Mouse (Mus musculus) heart, postnatal 0 days (tissue): ENCODE results near the gene Eng. TPM values are rescaled to one million over a fixed set of nuclear protein-coding genes. Genes with fewer than 3 reads are reported as not detected.

Experiments used
- ATAC-seq: fragments of 200-750 bp; cut with Nextera tagmentation; 2 replicates; pipeline ENCODE4 v1.8.0; 2017; ENCODE audit warnings: low read depth, moderate number of reproducible peaks, moderate library complexity; ENCODE audit not compliant: insufficient read depth
- DNase-seq: peaks from one replicate; pipeline ENCODE4 v3.0.0-alpha.2; 2016; ENCODE audit warnings: low spot score
- H3K27ac ChIP-seq: fragments of 300-500 bp; sonication (generic); 2 replicates; pipeline ENCODE4 v1.5.1; 2014; ENCODE audit warnings: low read depth, mild to moderate bottlenecking
- H3K27me3 ChIP-seq: fragments of 300-500 bp; sonication (generic); 2 replicates; pipeline ENCODE4 v1.6.1; 2014; ENCODE audit warnings: low read length, mixed read lengths; ENCODE audit not compliant: control insufficient read depth, insufficient read depth
- H3K36me3 ChIP-seq: fragments of 300-500 bp; sonication (generic); replicated peaks from 2 replicates; pipeline ENCODE4 v1.6.1; 2014; ENCODE audit warnings: low read length, mixed read lengths; ENCODE audit not compliant: control insufficient read depth, insufficient read depth
- H3K4me1 ChIP-seq: fragments of 300-500 bp; sonication (generic); 2 replicates; pipeline ENCODE4 v1.6.1; 2014; ENCODE audit warnings: antibody characterized with exemption; ENCODE audit not compliant: control insufficient read depth, insufficient read depth
- H3K4me2 ChIP-seq: fragments of 300-500 bp; sonication (generic); 2 replicates; pipeline ENCODE4 v1.6.1; 2014; ENCODE audit warnings: low read depth, mild to moderate bottlenecking, low read length, moderate library complexity
- H3K4me3 ChIP-seq: fragments of 300-500 bp; sonication (generic); 2 replicates; pipeline ENCODE4 v1.5.1; 2014; ENCODE audit warnings: low read depth, low read length
- H3K9ac ChIP-seq: fragments of 300-500 bp; sonication (generic); replicated peaks from 2 replicates; pipeline ENCODE4 v1.6.1; 2014; ENCODE audit warnings: low read depth, low read length, mixed read lengths
- H3K9me3 ChIP-seq: fragments of 300-500 bp; sonication (generic); replicated peaks from 2 replicates; pipeline ENCODE4 v1.6.1; 2016; ENCODE audit warnings: low read length; ENCODE audit not compliant: control insufficient read depth
- CTCF ChIP-seq: IDR thresholded peaks from 2 replicates; pipeline ENCODE4 v1.5.1; 2016; ENCODE audit warnings: antibody characterized with exemption, control low read depth, low read depth
- EP300 ChIP-seq: IDR thresholded peaks from 2 replicates; pipeline ENCODE4 v1.6.1; 2016; ENCODE audit warnings: antibody characterized with exemption, low read depth
- WGBS: fragments of 180-500 bp; shearing (Covaris S2); extraction: QIAGEN DNeasy Blood & Tissue Kit; methylation state at CpG from one replicate; pipeline ENCODE4 v1.1.7; 2014; 5-methylcytosine and 5-hydroxymethylcytosine counted together
- polyA plus RNA-seq: library from polyadenylated mRNA; unstranded; fragments of >200 nt; fragmentation: Nextera tagmentation; extraction: Ambion mirVana; gene quantifications from 2 replicates; pipeline ENCODE4 v1.2.1, GENCODE M21; 2015
- total RNA-seq: library from RNA; depleted of rRNA; stranded (reverse); fragments of >200 nt; gene quantifications from 2 replicates; pipeline ENCODE4 v1.2.3, GENCODE M21; 2014; ENCODE audit warnings: low replicate concordance

The Eng gene
- total and polyA plus RNA-seq, 2 experiments from 2014 or later = 123 to 137 TPM

- no peak overlapping the region for H3K4me3 ChIP-seq
- no peak for ATAC-seq
- no peak overlapping the region for H3K27ac ChIP-seq
- H3K36me3 ChIP-seq = peaks cover 46% of the 10 kb centered on the region
- H3K4me2 ChIP-seq = no peak overlapping the region
- H3K27me3 ChIP-seq = no peaks in the 10 kb centered on the region
- no peak for DNase-seq
- H3K9me3 ChIP-seq = no peaks in the 10 kb centered on the region
- no peak for TF ChIP-seq EP300
- 86% methylated on average over 6 of the region's 6 CpGs for WGBS
- no peak overlapping the region for H3K9ac ChIP-seq
- H3K4me1 ChIP-seq = no peaks in the 10 kb centered on the region
These were observed 40.2 kb downstream of the Eng start for GRCm38 (mm10) chr2:32686640-32687039.

- WGBS = 90% methylated on average over 8 of the region's 8 CpGs
- ATAC-seq = no peak
- Histone ChIP-seq H3K27ac (no peak overlapping the region), H3K9ac (no peak overlapping the region), H3K4me3 (no peak overlapping the region), H3K9me3 (no peaks in the 10 kb centered on the region), H3K27me3 (no peaks in the 10 kb centered on the region), H3K4me1 (no peaks in the 10 kb centered on the region), H3K36me3 (peaks cover 37% of the 10 kb centered on the region), H3K4me2 (no peak overlapping the region)
- TF ChIP-seq EP300 (no peak), CTCF (no peak)
- DNase-seq = no peak
These were observed 41.2 kb downstream of the Eng start for GRCm38 (mm10) chr2:32687562-32687961.

GRCm38 (mm10) chr2:32689420-32689819 lies 43.0 kb downstream of the Eng start:
- TF ChIP-seq CTCF (peak; percentile 100), EP300 (no peak)
- no peaks in the 10 kb centered on the region for H3K27me3 ChIP-seq
- peaks cover 9% of the 10 kb centered on the region; the same call in 1 of the 2 replicates for H3K4me1 ChIP-seq
- no peak overlapping the region for H3K27ac ChIP-seq
- H3K9ac ChIP-seq = no peak overlapping the region
- no peak overlapping the region for H3K4me3 ChIP-seq
- 21% methylated on average over 5 of the region's 5 CpGs for WGBS
- no peaks in the 10 kb centered on the region for H3K9me3 ChIP-seq
- peak; percentile 88 for DNase-seq
- H3K4me2 ChIP-seq = no peak overlapping the region
- H3K36me3 ChIP-seq = peaks cover 24% of the 10 kb centered on the region
- peak; percentile 25 for ATAC-seq

- peaks cover 9% of the 10 kb centered on the region; the same call in 1 of the 2 replicates for H3K4me1 ChIP-seq
- TF ChIP-seq EP300 = no peak
- no peak for TF ChIP-seq CTCF
- ATAC-seq (no peak), DNase-seq (no peak)
- H3K4me3 ChIP-seq = no peak overlapping the region
- peaks cover 9% of the 10 kb centered on the region for H3K36me3 ChIP-seq
- WGBS = 79% methylated on average over 11 of the region's 11 CpGs
- H3K4me2 ChIP-seq = no peak overlapping the region
- no peak overlapping the region for H3K9ac ChIP-seq
- no peaks in the 10 kb centered on the region for H3K27me3 ChIP-seq
- no peaks in the 10 kb centered on the region for H3K9me3 ChIP-seq
- H3K27ac ChIP-seq = no peak overlapping the region
These were observed 44.6 kb downstream of the Eng start for GRCm38 (mm10) chr2:32691041-32691440.

- peaks cover 9% of the 10 kb centered on the region; the same call in 1 of the 2 replicates for H3K4me1 ChIP-seq
- DNase-seq (no peak), ATAC-seq (no peak)
- no peaks in the 10 kb centered on the region for H3K27me3 ChIP-seq
- no peak overlapping the region for H3K4me3 ChIP-seq
- no peaks in the 10 kb centered on the region for H3K9me3 ChIP-seq
- no peak overlapping the region for H3K9ac ChIP-seq
- H3K27ac ChIP-seq = no peak overlapping the region
- H3K4me2 ChIP-seq = no peak overlapping the region
- TF ChIP-seq EP300 = no peak
- TF ChIP-seq CTCF = no peak
- H3K36me3 ChIP-seq = no peaks in the 10 kb centered on the region; the same call in 1 of the 2 replicates
- 95% methylated on average over 14 of the region's 14 CpGs for WGBS
These were observed 46.1 kb downstream of the Eng start for GRCm38 (mm10) chr2:32692496-32692895.

- H3K9ac ChIP-seq = peak overlapping the region; percentile 85
- peaks cover 9% of the 10 kb centered on the region; the same call in 1 of the 2 replicates for H3K4me1 ChIP-seq
- no peaks in the 10 kb centered on the region for H3K9me3 ChIP-seq
- H3K4me2 ChIP-seq = peak overlapping the region; percentile 97
- ATAC-seq (no peak), DNase-seq (no peak)
- H3K27ac ChIP-seq = no peak overlapping the region
- no peaks in the 10 kb centered on the region for H3K27me3 ChIP-seq
- H3K4me3 ChIP-seq = peak overlapping the region; percentile 71
- H3K36me3 ChIP-seq = no peaks in the 10 kb centered on the region
- TF ChIP-seq CTCF (no peak), EP300 (no peak)
- 18% methylated on average over 7 of the region's 7 CpGs for WGBS
These were observed 46.9 kb downstream of the Eng start for GRCm38 (mm10) chr2:32693282-32693681.
